Mouse (Mus musculus): ENCODE measurements around the gene Rbfox1. TPM values are rescaled to one million over a fixed set of nuclear protein-coding genes. Genes with fewer than 3 reads are reported as not detected.

Gene Rbfox1
- polyA plus RNA-seq, 1 experiment from 2014 or later, result 0.57 TPM

DNA sequence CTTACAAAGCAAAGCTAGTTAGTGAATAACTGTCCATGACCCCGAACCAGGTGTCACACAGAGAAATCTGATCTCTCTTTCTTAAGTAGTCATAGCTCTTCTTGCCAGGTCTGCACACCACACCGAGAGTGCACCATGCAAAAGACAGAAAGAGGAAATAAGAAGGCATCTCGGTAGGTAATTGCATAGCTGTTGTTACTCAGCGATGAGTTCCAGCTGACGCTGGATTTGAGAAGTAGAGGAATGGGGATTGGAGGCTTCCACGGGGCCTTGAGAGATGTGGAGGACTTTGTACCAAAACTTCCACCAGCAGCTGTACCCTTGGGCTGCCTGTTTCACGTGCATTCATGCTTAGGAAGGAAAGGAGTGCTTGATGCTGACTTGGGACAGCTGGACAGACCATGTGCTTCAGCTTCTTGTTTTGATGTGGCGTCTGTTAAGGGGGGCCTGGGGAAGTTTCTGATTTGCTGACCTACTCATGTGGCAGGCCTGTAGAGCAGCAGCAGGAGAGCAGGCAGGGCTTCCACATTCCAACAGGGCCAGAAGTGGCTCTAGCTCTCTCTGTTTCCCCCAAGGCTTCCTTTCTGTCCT lies 1265.1 kb downstream of the Rbfox1 start:
- 0 out of 2 replicates have a peak overlapping the region, but pooled peaks have one; percentile 50 for H3K27ac ChIP-seq (ENCODE audit: low read depth)
- no peak for TF ChIP-seq CTCF (IDR thresholded peaks at IDR 0.05; ENCODE audit: low read depth)
- H3K27me3 ChIP-seq (ENCODE audit: insufficient read depth, low read length), result no peaks in the 10 kb centered on the region
- H3K9ac ChIP-seq, result no peak overlapping the region
- ATAC-seq (ENCODE audit: insufficient read depth), result peak; percentile 95
- no peak overlapping the region for H3K4me3 ChIP-seq (ENCODE audit: low read depth, low read length)
- H3K9me3 ChIP-seq (ENCODE audit: low read depth, low read length), result no peaks in the 10 kb centered on the region
- peak overlapping the region; percentile 35; the same call in 1 of the 2 replicates for H3K4me2 ChIP-seq
- H3K36me3 ChIP-seq (ENCODE audit: insufficient read depth), result no peaks in the 10 kb centered on the region
- DNase-seq, result peak; percentile 72
- WGBS, result 20% methylated on average over 8 of the region's 8 CpGs
- H3K4me1 ChIP-seq (ENCODE audit: insufficient read depth), result no peaks in the 10 kb centered on the region

- H3K4me1 ChIP-seq (ENCODE audit: insufficient read depth), result no peaks in the 10 kb centered on the region
- DNase-seq, result no peak
- no peak overlapping the region for H3K27ac ChIP-seq (ENCODE audit: low read depth)
- H3K4me3 ChIP-seq (ENCODE audit: low read depth, low read length), result no peak overlapping the region
- H3K9ac ChIP-seq, result no peak overlapping the region
- no peak for TF ChIP-seq CTCF (IDR thresholded peaks at IDR 0.05; ENCODE audit: low read depth)
- no peak overlapping the region for H3K4me2 ChIP-seq
- no peaks in the 10 kb centered on the region for H3K9me3 ChIP-seq (ENCODE audit: low read depth, low read length)
- H3K36me3 ChIP-seq (ENCODE audit: insufficient read depth), result no peaks in the 10 kb centered on the region
- H3K27me3 ChIP-seq (ENCODE audit: insufficient read depth, low read length), result no peaks in the 10 kb centered on the region
- 74% methylated on average over 4 of the region's 4 CpGs for WGBS
- no peak for ATAC-seq (ENCODE audit: insufficient read depth)
These were observed 1267.2 kb downstream of the Rbfox1 start for GRCm38 (mm10) chr16:7152401-7152800.

DNA sequence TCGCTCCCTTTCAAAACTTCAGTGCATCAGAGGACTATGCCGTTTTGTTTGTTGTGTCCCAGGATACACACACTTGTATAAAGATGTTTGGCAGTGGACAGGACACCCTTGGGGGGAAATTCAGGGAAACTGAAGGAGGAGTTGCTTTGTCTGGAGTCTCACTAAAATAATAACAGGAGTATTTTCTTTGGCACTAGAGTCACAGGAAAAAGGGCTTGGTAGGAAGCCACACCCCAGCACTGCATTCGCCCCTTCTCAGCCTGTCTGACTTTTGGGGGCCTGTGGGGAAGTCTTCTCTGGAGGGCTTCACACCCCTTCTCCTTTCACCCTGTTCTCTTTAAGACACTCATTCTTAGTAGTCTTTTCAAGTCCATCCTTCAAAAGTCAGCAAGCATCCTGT lies 1269.5 kb downstream of the Rbfox1 start:
- no peak overlapping the region for H3K27ac ChIP-seq (ENCODE audit: low read depth)
- TF ChIP-seq CTCF (IDR thresholded peaks at IDR 0.05; ENCODE audit: low read depth), result no peak
- H3K4me3 ChIP-seq (ENCODE audit: low read depth, low read length), result no peak overlapping the region
- DNase-seq (no peak), ATAC-seq (ENCODE audit: insufficient read depth) (no peak)
- 73% methylated on average over 3 of the region's 3 CpGs for WGBS
- no peak overlapping the region for H3K4me2 ChIP-seq
- H3K9ac ChIP-seq, result no peak overlapping the region
- H3K9me3 ChIP-seq (ENCODE audit: low read depth, low read length), result no peaks in the 10 kb centered on the region
- no peaks in the 10 kb centered on the region for H3K4me1 ChIP-seq (ENCODE audit: insufficient read depth)
- no peaks in the 10 kb centered on the region for H3K27me3 ChIP-seq (ENCODE audit: insufficient read depth, low read length)
- no peaks in the 10 kb centered on the region for H3K36me3 ChIP-seq (ENCODE audit: insufficient read depth)

DNA sequence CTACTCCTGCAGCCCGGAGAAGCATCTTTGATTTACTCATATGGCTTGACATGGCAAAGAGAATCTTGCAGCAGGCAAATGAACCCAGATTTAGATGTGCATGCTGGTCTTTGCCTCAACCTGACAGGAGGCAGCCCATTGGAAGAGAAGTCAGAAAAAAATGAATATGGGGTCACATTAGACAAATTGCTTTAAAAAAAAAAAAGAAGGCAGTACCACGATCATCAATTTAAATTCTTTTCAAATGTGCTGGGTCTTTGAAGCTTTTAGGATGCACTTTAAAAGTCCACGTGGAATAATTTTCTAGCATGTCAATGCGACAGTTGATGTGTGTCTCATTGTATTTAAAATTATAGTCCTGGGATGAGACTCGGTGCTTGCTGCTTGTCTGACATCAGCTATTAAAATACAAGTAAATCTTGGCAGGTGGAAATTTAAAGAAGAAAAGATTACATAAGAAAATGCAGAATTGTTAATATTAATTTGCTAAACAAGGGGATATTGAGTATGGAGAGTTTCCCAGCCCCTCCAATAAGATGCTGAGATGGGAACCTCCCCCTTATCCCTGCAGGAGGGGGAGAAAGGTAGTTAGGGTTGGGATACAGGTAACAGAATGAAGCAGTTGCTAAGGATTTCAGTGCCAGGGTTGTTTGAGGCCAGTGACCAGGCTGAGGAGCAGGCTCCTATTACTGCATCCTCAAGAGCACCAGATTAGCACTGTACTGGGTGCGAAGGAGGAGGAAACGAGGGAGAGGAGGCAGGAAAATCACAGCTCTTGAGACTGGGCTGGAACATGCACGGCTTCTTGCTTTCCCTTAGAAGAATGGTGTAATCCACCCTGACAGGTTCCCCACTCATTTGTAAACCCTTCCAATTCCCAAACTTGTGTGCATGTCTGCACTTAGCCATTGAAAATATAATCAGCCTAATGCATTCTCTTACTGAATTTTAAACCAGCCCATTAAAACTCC lies 1274.0 kb downstream of the Rbfox1 start:
- ATAC-seq (ENCODE audit: insufficient read depth) (no peak), DNase-seq (no peak)
- Histone ChIP-seq H3K9me3 (ENCODE audit: low read depth, low read length) (no peaks in the 10 kb centered on the region), H3K4me3 (ENCODE audit: low read depth, low read length) (no peak overlapping the region), H3K9ac (no peak overlapping the region), H3K27me3 (ENCODE audit: insufficient read depth, low read length) (no peaks in the 10 kb centered on the region), H3K27ac (ENCODE audit: low read depth) (no peak overlapping the region), H3K4me2 (no peak overlapping the region), H3K36me3 (ENCODE audit: insufficient read depth) (no peaks in the 10 kb centered on the region), H3K4me1 (ENCODE audit: insufficient read depth) (no peaks in the 10 kb centered on the region)
- no peak for TF ChIP-seq CTCF (IDR thresholded peaks at IDR 0.05; ENCODE audit: low read depth)
- WGBS, result 71% methylated on average over 8 of the region's 8 CpGs

- no peaks in the 10 kb centered on the region for H3K4me1 ChIP-seq (ENCODE audit: insufficient read depth)
- DNase-seq (no peak), ATAC-seq (ENCODE audit: insufficient read depth) (no peak)
- H3K27me3 ChIP-seq (ENCODE audit: insufficient read depth, low read length), result no peaks in the 10 kb centered on the region
- no peaks in the 10 kb centered on the region for H3K9me3 ChIP-seq (ENCODE audit: low read depth, low read length)
- no peak overlapping the region for H3K4me2 ChIP-seq
- H3K27ac ChIP-seq (ENCODE audit: low read depth), result no peak overlapping the region
- TF ChIP-seq CTCF (IDR thresholded peaks at IDR 0.05; ENCODE audit: low read depth), result no peak
- WGBS, result 74% methylated on average over 6 of the region's 6 CpGs
- H3K9ac ChIP-seq, result no peak overlapping the region
- H3K4me3 ChIP-seq (ENCODE audit: low read depth, low read length), result no peak overlapping the region
- H3K36me3 ChIP-seq (ENCODE audit: insufficient read depth), result no peaks in the 10 kb centered on the region
These were observed 1274.7 kb downstream of the Rbfox1 start for GRCm38 (mm10) chr16:7159827-7160217.

DNA sequence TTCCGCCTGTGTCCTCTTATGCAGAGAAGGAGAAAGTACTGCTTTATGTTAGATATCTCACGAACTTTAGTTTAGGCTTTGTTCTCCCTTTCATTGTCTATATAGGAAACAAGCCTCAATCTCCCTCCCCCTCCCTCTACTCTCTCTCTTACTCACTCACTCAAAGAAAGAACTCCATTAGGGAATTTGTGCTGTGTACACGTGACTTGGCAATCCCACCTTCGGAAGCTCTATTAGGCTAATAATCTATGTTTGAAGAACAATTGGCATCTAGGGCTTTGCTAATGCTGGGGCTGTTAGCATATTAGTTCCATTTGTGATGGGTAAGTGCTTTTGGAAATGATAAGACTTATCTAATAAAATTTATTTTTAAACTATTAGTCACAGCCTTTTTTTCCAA lies 1277.0 kb downstream of the Rbfox1 start:
- Histone ChIP-seq H3K27me3 (ENCODE audit: insufficient read depth, low read length) (no peaks in the 10 kb centered on the region), H3K4me2 (no peak overlapping the region), H3K27ac (ENCODE audit: low read depth) (no peak overlapping the region), H3K36me3 (ENCODE audit: insufficient read depth) (no peaks in the 10 kb centered on the region), H3K9me3 (ENCODE audit: low read depth, low read length) (no peaks in the 10 kb centered on the region), H3K4me3 (ENCODE audit: low read depth, low read length) (no peak overlapping the region), H3K9ac (no peak overlapping the region), H3K4me1 (ENCODE audit: insufficient read depth) (no peaks in the 10 kb centered on the region)
- DNase-seq (no peak), ATAC-seq (ENCODE audit: insufficient read depth) (no peak)
- no peak for TF ChIP-seq CTCF (IDR thresholded peaks at IDR 0.05; ENCODE audit: low read depth)
- 65% methylated on average over 4 of the region's 4 CpGs for WGBS

GRCm38 (mm10) chr16:7163688-7164087 lies 1278.5 kb downstream of the Rbfox1 start:
- Histone ChIP-seq H3K9ac (no peak overlapping the region), H3K27me3 (ENCODE audit: insufficient read depth, low read length) (no peaks in the 10 kb centered on the region), H3K9me3 (ENCODE audit: low read depth, low read length) (no peaks in the 10 kb centered on the region), H3K36me3 (ENCODE audit: insufficient read depth) (no peaks in the 10 kb centered on the region), H3K27ac (ENCODE audit: low read depth) (no peak overlapping the region), H3K4me3 (ENCODE audit: low read depth, low read length) (no peak overlapping the region), H3K4me1 (ENCODE audit: insufficient read depth) (no peaks in the 10 kb centered on the region), H3K4me2 (no peak overlapping the region)
- TF ChIP-seq CTCF (IDR thresholded peaks at IDR 0.05; ENCODE audit: low read depth), result no peak
- 62% methylated on average over 4 of the region's 4 CpGs for WGBS
- ATAC-seq (ENCODE audit: insufficient read depth) (no peak), DNase-seq (no peak)

Data from lung, embryonic 14.5 days (tissue).